Mouse (Mus musculus): ENCODE measurements around the gene B4galt7. TPM values are rescaled to one million over a fixed set of nuclear protein-coding genes. Genes with fewer than 3 reads are reported as not detected.

The B4galt7 gene
- total and polyA plus RNA-seq, 3 experiments = 8.5 to 11.7 (median 11.0) TPM

DNA sequence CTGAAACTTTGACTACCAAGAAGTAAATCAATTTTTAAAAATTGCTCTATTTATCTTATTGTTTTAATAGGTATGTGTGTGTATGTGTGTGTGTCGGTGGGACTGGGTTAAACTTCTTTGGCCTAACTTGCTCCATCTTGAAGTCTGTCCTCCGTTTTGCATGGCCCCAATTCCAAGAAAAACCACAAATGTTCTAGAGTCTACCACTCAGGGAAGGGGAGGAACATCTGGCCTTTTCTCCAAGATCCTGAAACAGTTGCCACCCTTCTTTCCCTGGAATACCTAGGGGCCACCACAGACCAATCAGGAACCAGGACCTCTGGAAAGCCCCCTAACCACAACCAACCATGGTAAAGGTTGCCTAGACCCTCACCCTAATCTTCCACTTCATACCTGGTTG lies 27.7 kb upstream of the B4galt7 start:
- TF ChIP-seq EP300 (IDR thresholded peaks at IDR 0.05; ENCODE audit: low read length) (no peak), POLR2A (IDR thresholded peaks at IDR 0.05; ENCODE audit: low read depth, low read length) (no peak), ZMIZ1 (IDR thresholded peaks at IDR 0.05; ENCODE audit: low read depth, low read length) (no peak), MAFK (IDR thresholded peaks at IDR 0.05; ENCODE audit: insufficient replicate concordance, low read length) (no peak), PAX5 (IDR thresholded peaks at IDR 0.05; ENCODE audit: low read length) (no peak), MAX (IDR thresholded peaks at IDR 0.05; ENCODE audit: low read length) (no peak), SMC3 (IDR thresholded peaks at IDR 0.05; ENCODE audit: low read depth, low read length) (no peak)
- in situ Hi-C loops (cut with MboI; ENCODE audit: low pct_ligation_motif_present, low pct_unique_long_range_greater_than_20kb, low sequenced_read_pairs) (no loop called here), dilution Hi-C loops (cut with MboI; ENCODE audit: extremely low pct_ligation_motif_present, extremely low pct_unique_long_range_greater_than_20kb, low sequenced_read_pairs) (no loop called here)
- H3K4me1 ChIP-seq (ENCODE audit: control insufficient read depth in 1 of 2, insufficient read depth in 2 of 2) = peaks cover 8 to 25% of the 10 kb centered on the region in 2 experiments
- peak overlapping the region; percentile 68 for H3K4me2 ChIP-seq (ENCODE audit: insufficient read depth, low read depth, poor library complexity, severe bottlenecking)
- peak overlapping the region in 1 of 3 experiments; percentile 90 for H3K4me3 ChIP-seq (replicated peaks in 1 of 3; ENCODE audit: low read depth in 2 of 3, low read length in 2 of 3, poor library complexity in 1 of 3)
- H3K27me3 ChIP-seq (replicated peaks) = no peaks in the 10 kb centered on the region
- H3K9ac ChIP-seq (ENCODE audit: insufficient read depth, low read depth) = no peak overlapping the region; the same call in 1 of the 2 replicates
- H3K79me2 ChIP-seq (replicated peaks; ENCODE audit: control insufficient read depth, extremely low read depth, insufficient read depth, poor library complexity, severe bottlenecking) = peaks cover 16% of the 10 kb centered on the region
- H3K9me3 ChIP-seq (replicated peaks; ENCODE audit: low read length) = peaks cover 10% of the 10 kb centered on the region
- H3K27ac ChIP-seq (ENCODE audit: insufficient read depth, low read depth) = no peak overlapping the region
- DNase-seq (ENCODE audit: extremely low read depth) = no peak
- H3K36me3 ChIP-seq (replicated peaks in 1 of 2; ENCODE audit: control insufficient read depth in 1 of 2, insufficient read depth in 1 of 2, low read length in 1 of 2) = peaks cover 3 to 26% of the 10 kb centered on the region in 2 experiments

DNA sequence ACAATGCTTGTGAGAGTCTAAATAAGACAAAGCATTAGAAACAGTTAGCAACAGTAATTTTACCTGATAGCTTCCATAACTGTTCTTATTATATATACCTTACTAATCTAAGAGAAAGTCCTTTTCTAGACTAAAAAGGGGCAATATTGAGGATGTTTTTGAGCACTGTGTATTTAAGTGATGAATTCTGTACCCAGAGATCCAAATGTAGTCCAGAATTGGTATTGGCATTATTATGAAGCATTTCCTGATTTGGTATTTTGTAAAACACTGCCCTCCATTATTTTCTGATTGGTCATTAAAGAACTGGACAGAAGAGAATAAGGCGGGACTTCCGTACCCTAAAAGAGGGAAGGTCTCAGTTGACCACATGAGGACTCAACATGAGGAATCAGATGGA lies 26.3 kb upstream of the B4galt7 start, which contains the start of gene Tmed9:
Gene Tmed9 (plus strand): TSS at position 301 of the 400 bp plus-strand sequence.
- H3K9ac ChIP-seq (ENCODE audit: insufficient read depth, low read depth) = no peak within 1 kb of the TSS
- H3K4me2 ChIP-seq (ENCODE audit: insufficient read depth, low read depth, poor library complexity, severe bottlenecking) = no peak within 1 kb of the TSS
- H3K9me3 ChIP-seq (replicated peaks; ENCODE audit: low read length) = peaks cover 10% of the 10 kb centered on the region
- TF ChIP-seq KAT2A (IDR thresholded peaks at IDR 0.05; ENCODE audit: insufficient replicate concordance, low read length) = no peak
- TF ChIP-seq POLR2A (IDR thresholded peaks at IDR 0.05; ENCODE audit: low read depth, low read length) = no peak
- no peak for TF ChIP-seq HCFC1 (IDR thresholded peaks at IDR 0.05; ENCODE audit: low read depth, low read length)
- TF ChIP-seq ZC3H11A (IDR thresholded peaks at IDR 0.05; ENCODE audit: low read depth, low read length) = no peak
- TF ChIP-seq IRF4 (IDR thresholded peaks at IDR 0.05; ENCODE audit: low read depth, low read length) = no peak
- no peak for TF ChIP-seq E2F4 (IDR thresholded peaks at IDR 0.05; ENCODE audit: insufficient replicate concordance, low read depth, low read length)
- TF ChIP-seq ETS1 (conservative IDR thresholded peaks at IDR 0.05; ENCODE audit: low read depth, low read length) = no peak
- no peak for TF ChIP-seq CHD2 (IDR thresholded peaks at IDR 0.05; ENCODE audit: low read length)
- TF ChIP-seq JUND (conservative IDR thresholded peaks at IDR 0.05; ENCODE audit: low read depth, low read length) = no peak
- no peak for TF ChIP-seq BHLHE40 (IDR thresholded peaks at IDR 0.05; ENCODE audit: low read depth, low read length)
- DNase-seq (ENCODE audit: extremely low read depth) = no peak
- H3K27ac ChIP-seq (ENCODE audit: insufficient read depth, low read depth) = no peak within 1 kb of the TSS
- peaks cover 0 to 12% of the 10 kb centered on the region in 2 experiments for H3K36me3 ChIP-seq (replicated peaks in 1 of 2; ENCODE audit: control insufficient read depth in 1 of 2, insufficient read depth in 1 of 2, low read length in 1 of 2)
- dilution Hi-C loops (cut with MboI; ENCODE audit: extremely low pct_ligation_motif_present, extremely low pct_unique_long_range_greater_than_20kb, low sequenced_read_pairs) (no loop called here), in situ Hi-C loops (cut with MboI; ENCODE audit: low pct_ligation_motif_present, low pct_unique_long_range_greater_than_20kb, low sequenced_read_pairs) (no loop called here)
- no peaks in the 10 kb centered on the region for H3K27me3 ChIP-seq (replicated peaks)
- H3K4me3 ChIP-seq (replicated peaks in 1 of 3; ENCODE audit: low read depth in 2 of 3, low read length in 2 of 3, poor library complexity in 1 of 3) = no peak within 1 kb of the TSS
- H3K79me2 ChIP-seq (replicated peaks; ENCODE audit: control insufficient read depth, extremely low read depth, insufficient read depth, poor library complexity, severe bottlenecking) = peaks cover 16% of the 10 kb centered on the region
- H3K4me1 ChIP-seq (ENCODE audit: control insufficient read depth in 1 of 2, insufficient read depth in 2 of 2) = peaks cover 7 to 29% of the 10 kb centered on the region in 2 experiments

Data from CH12.LX (cell line).